Mouse (Mus musculus) testis, postnatal 10 days (tissue): ENCODE measurements at regions not wholly inside any gene's neighbourhood (a gene's known extent, or its start where the extent isn't known, plus 50 kb on each side); places are given as distances from the start of the nearest gene placed in this dataset.

ENCODE experiments used
- DNase-seq: peaks from one replicate; pipeline ENCODE4 v3.0.0; 2021; ENCODE audit warnings: low spot score

DNA sequence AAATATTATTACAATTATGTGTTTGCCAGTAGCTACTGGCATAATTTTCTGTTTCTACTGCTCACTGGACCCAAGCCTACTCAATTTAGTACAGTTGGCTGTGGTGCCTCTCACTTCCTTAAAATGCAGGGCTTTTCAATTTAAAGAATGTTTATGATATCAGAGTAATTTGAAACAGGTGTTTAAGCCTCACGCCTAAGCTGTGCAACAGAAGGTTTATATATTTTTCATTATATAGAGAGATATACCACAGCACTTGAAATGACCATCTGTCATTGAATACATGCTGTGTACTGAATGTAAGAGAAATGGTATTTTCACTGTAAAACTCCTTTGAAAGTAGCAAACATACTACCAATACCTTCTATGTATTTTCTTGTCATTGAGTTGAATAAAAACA, 376.8 kb downstream of the Otol1 start:
- no peak for DNase-seq

DNA sequence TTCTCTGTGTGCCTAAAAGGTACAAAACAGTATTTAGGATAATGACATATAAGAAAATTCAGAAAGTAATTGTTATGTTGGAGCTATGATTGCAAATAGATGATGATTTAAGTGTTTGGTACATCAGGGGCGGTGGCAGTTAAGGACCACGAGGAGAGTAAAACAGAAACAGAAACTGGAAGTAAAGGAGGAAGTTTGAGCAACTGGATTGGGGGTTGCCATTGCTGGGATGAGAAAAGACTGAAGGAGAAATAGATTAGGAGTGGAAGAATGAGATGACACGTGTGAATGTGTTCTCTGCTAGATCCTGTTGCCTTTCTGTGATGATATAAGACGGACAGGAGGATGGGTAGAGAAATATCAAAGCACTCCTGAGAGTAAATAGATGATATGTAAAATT, 378.5 kb downstream of the Otol1 start:
- DNase-seq, result no peak

DNA sequence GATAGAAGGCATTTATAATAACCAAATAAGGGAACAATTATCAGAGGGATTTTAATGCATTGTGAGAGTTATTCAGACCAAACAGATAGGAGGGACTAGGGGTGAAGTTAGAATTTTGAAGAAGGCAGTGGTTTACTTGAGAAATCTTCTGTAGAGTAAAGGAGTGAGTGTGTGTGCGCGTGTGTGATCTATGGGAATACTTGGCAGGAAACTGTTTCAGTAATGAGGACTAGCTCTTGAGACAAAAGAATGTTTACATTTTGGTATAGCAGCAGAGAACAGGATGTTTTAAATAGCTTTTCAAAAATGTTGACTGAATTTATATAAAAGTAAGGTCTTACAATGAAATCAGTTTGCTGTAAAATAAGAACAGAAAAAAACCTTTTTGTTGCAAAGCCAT, 393.8 kb downstream of the Otol1 start:
- no peak for DNase-seq

- DNase-seq, result peak; percentile 40
Measured at GRCm38 (mm10) chr3:70406571-70406970, 399.2 kb downstream of the Otol1 start.

- no peak for DNase-seq
Measured at GRCm38 (mm10) chr3:70418273-70418672, 410.9 kb downstream of the Otol1 start.

- DNase-seq, result no peak
Measured at GRCm38 (mm10) chr3:70422016-70422415, 414.6 kb downstream of the Otol1 start.

DNA sequence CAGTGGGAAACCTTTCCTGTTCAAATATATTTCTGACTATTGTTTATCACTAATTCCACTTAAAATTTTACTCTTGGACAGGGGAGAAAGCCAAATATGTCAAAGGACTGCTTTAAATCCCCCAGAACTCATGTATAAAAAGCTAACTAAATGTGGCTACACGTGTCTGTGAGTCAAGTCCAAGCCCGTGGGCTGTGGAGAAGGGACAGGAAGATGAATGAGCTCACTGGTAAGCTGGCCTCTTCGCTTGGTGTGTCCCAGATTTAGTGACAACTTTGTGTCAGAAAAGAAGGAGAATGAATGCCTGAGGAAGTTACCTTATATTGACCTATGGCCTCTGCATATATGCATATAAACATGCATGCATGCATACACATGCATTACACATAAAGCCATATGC, 415.3 kb downstream of the Otol1 start:
- no peak for DNase-seq

DNA sequence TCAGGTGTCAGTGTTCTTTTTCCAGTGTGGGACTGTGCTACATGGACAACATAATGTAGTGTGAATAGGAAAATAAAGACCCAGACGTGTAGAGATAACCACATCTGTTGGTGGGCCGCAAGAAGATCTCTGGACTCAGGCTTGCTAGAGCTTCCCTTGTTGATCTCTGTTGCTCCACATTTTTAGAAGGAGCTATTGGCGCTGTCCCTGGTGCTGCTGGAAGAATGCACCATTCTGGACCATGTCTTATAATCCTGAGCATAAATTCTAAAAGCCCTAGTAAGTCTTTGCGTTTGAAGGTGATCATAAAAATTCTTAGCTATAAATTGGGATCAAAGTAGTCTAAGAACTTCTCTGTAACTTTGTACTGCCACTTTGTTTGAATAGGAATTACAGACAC, 429.3 kb downstream of the Otol1 start:
- no peak for DNase-seq

DNA sequence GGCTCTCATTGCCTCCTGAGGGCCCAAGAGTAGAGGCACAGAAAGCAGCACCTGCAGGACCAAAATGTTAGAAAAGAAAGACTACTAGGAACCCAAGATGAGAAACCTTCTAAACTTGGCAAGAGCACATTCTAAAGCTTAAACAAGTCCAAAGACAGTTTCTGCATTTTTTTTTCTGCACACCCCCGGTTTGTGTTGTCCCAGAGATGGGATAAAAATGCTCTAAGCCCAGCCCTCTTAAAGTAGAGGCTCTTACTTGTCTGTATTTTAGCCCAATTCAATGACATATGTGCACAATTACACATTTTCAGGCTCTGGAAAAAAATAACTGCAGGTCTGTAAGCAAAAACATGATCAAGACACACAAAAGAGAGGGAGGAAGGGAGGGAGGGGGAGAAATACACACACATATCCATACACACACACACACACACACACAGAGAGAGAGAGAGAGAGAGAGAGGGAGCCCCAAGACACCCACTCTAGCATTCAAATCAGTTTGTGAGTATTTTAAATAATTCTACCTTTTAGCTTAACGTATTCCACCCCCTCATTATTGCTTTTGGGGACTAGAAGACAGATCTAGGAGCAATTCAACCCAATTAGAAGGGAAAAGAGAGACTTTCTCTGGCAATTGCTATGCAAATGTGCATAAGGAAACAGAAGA, 449.9 kb downstream of the Otol1 start:
- no peak for DNase-seq

- DNase-seq, result no peak
Measured at GRCm38 (mm10) chr3:70460811-70461210, 453.4 kb downstream of the Otol1 start.

GRCm38 (mm10) chr3:70463221-70463620, 455.8 kb downstream of the Otol1 start:
- no peak for DNase-seq

DNA sequence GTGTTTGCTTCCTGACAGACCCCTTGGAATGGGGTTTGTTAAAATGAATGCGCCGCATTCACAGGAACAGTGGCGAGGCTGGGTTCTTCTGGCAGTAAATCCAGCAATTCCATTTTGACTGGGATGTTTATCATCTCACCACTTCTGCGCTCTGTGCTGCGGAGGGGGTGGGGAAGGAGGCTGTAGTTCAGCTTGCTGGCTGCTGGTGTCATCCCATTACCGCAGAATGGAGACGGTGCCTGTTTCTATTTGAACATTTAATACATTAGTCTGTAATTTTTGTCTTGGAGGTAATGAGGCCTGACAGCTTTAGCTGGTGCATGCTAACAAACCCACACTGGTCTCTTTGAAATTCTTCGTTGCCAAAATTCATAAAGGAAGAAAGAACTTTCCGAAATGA, 475.1 kb downstream of the Otol1 start:
- peak; percentile 47 for DNase-seq

GRCm38 (mm10) chr3:70483066-70483743, 475.8 kb downstream of the Otol1 start:
- no peak for DNase-seq

DNA sequence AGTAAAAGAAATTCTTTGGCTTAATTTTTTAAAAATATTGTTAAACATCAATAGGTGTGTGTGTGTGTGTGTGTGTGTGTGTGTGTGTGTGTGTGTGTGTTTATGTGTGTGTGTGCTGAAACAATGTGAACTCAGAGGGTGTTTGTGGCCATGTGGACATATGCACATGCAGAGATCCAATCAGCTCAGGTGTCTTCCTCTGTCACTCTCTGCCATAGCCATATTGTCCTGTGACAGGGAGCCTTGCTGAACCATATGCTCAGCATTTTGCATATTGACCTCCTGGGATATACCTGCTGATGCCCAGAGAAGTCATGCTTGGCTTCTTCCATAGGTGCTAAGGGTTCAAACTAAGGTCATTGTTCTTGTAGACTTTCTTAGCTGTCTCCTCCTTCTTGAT, 489.0 kb downstream of the Otol1 start:
- no peak for DNase-seq

GRCm38 (mm10) chr3:70500245-70500858, 492.9 kb downstream of the Otol1 start:
- no peak for DNase-seq

DNA sequence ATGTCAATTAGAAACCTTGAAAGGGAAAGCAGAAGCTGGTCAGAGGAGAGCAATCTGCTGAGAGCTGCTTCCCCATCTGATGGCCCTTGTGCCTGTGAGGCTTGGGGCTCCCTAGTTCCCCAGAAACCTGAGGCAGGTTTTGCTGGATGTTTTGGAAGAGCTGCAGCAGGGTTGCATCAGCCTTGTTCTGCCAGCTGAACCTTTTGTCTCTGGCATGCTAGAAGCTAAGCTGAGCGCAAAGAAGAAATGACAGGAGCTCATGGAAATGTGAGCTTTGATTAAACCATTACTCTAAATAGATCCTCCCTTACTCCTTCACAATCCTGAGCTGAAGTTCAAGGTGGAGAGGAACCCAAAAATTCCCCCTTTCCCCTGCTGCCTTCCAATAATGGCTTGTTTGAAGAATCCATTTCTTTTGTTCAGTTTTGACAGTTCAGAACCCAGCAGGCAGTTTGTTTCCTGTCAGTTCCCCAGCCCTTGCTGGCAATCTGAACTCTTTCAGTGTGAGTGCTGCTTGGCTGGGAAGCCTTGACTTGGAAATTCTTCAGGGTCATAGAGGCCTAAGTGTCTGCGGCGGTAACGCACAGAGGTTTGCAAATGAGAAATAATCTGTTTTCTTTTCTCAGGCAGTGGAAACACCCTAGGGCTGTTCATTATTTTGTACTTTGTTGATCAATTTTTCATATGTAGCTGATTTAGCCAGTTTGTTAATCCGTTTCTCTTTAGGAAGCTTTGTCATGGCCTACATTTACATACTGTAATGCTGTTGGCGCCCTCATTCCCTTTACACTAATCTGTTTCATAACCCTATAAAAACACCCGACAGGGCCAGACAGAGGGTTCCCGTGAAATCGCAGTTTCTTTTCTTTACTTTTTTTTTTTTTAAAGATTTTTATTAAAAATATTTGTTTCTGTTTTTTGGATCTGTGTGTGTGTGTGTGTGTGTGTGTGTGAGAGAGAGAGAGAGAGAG, 493.9 kb downstream of the Otol1 start:
- DNase-seq, result no peak

- no peak for DNase-seq
Measured at GRCm38 (mm10) chr3:70533593-70534321, 526.3 kb downstream of the Otol1 start.

DNA sequence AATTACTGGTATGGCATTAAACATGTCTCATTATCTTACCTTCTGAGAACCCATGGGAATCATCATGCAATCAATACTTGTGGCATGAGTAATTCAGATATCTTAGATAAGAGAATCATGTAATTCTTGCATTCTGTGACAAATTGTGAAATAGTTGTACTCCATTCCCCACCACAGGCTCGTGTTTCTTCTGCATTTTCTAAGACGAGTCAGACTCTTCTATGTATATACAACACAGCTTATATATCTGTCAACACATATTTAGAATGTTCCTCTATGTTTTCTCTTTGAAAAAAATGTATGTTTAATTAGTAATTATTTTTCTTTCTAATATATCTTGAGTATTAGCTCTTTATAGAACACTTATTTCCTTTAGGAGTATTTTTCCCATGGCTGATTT, 527.7 kb downstream of the Otol1 start:
- DNase-seq, result no peak

GRCm38 (mm10) chr3:70543911-70544310, 536.5 kb downstream of the Otol1 start:
- no peak for DNase-seq

GRCm38 (mm10) chr3:70557821-70558220, 550.4 kb downstream of the Otol1 start:
- no peak for DNase-seq

GRCm38 (mm10) chr3:70566140-70566857, 558.9 kb downstream of the Otol1 start:
- no peak for DNase-seq
